Mouse (Mus musculus) brain, embryonic 14.5 days (tissue): Measurements from ENCODE around the gene Lmbrd2. TPM values are rescaled to one million over a fixed set of nuclear protein-coding genes. Genes with fewer than 3 reads are reported as not detected.
"Not testable (repeated sequence)": the region's sequence is repeated elsewhere in the genome, so short reads cannot be mapped to it uniquely, and the experiment has no call there.

Experiments
- DNase-seq: peaks from one replicate; pipeline ENCODE4 v3.0.0-alpha.2; 2011; ENCODE audit warnings: low read depth
- CTCF ChIP-seq: fragments of 200-500 bp; IDR thresholded peaks from 2 replicates; pipeline ENCODE4 v1.5.1; 2012; ENCODE audit warnings: inconsistent platforms, mild to moderate bottlenecking, moderate library complexity, borderline replicate concordance; ENCODE audit not compliant: insufficient read depth, insufficient read length; ENCODE audit errors: extremely low read depth
- POLR2A ChIP-seq: fragments of 200-500 bp; IDR thresholded peaks from 2 replicates; pipeline ENCODE4 v1.6.1; 2012; ENCODE audit warnings: mild to moderate bottlenecking, inconsistent platforms, borderline replicate concordance; ENCODE audit not compliant: poor library complexity, insufficient read depth, insufficient read length, severe bottlenecking; ENCODE audit errors: extremely low read depth
- polyA plus RNA-seq: library from polyadenylated mRNA; depleted of rRNA; stranded (reverse); fragments of >200 nt; gene quantifications from 2 replicates; pipeline ENCODE4 v1.2.3, GENCODE M21; 2012

Lmbrd2 gene
- polyA plus RNA-seq, 1 experiment = 14.5 TPM

DNA sequence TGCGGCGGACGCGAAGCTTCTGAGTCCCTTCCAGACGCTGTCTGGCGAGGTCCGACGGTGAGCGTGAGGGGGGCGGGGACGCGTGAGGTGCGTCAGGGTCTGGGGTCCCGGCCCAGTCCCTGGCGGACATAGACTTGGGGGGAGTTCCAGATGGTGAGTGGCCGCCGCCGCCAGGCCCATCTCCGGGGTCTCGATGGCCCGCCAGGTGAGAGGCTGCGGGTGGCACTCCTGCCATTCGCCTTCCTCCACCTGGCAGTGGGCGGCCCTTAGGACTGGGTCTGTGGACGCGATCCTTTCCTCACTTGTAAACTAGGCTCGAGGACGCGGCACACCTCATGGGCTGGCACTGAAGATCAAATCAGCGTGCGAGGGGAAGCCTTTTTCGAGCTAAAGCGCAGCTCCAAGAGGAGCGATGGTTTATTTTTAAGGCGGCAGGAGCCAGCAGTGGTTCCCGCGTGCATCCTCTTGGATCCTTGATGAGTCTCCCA, 378 bp downstream of the Lmbrd2 start:
- DNase-seq = peak; percentile 71
- no peak for TF ChIP-seq POLR2A
- no peak for TF ChIP-seq CTCF

DNA sequence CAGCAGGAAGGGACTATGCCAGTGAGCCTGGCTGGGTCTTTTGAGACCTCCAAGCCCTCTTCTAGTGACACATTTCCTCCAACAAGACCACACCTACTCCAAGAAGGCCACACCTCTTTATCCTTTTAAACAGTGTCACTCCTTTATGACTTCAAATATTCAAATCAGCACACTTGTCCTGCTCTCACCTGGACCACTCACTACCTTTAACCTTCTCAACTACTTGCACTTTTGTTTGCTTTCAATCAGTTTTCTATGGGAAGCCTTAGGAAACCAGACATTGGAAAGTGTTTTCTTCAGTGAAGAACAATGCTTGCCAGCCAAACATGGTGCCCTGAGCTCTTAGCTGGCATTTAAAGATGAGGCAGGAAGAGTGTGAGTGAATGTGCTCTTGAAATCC, 15.0 kb downstream of the Lmbrd2 start, which contains the start of gene Skp2:
TSS of gene Skp2 (minus strand) at position 101 of the 400 bp plus-strand sequence.
- no peak for DNase-seq
- TF ChIP-seq CTCF (no peak), POLR2A (no peak)

DNA sequence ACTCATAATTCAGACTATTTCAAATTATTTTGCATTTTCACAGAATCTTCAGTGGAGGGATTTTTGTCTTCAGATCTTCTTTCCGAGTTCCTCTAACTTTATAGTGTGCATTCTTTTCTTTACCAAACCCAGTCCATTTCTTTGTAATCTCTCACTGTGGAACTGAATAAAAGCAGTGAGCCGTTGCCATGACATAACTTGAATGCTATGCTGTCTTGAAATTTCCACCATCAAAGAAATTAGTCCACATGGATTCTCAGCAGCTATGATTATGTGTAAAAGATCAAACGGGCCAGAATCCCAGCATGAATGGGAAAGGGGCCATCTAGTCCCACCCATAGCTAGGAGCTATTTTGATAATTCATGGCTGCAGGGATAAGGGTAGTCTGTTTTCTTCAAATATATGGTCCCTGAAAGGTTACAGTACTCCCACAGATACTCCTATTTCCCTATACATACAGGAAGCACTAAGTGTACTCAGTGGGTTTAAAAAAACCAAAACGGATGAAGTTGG, 22.3 kb downstream of the Lmbrd2 start:
- peak; percentile 23 for DNase-seq
- TF ChIP-seq POLR2A = no peak
- TF ChIP-seq CTCF = no peak

DNA sequence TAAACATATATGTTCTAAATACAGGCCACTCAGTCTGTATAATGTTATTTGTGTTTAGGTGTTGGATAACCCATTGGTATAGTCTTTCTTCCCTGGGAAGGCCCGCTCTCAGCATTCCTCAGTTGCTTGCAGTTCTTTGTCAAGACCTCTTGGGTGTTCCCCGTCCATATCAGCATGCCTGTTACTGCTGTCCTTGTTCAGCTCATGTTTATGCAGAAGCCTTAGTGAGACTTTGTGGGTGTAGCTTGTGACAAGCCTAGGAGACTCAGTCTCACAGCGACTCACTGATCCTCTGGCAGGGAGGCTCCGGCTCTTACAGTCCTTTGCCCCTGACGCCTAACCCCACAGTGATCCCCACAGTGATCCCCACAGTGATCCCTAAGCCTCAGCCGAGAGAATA, 23.8 kb downstream of the Lmbrd2 start:
- TF ChIP-seq CTCF (no peak), POLR2A (no peak)
- peak; percentile 22 for DNase-seq

DNA sequence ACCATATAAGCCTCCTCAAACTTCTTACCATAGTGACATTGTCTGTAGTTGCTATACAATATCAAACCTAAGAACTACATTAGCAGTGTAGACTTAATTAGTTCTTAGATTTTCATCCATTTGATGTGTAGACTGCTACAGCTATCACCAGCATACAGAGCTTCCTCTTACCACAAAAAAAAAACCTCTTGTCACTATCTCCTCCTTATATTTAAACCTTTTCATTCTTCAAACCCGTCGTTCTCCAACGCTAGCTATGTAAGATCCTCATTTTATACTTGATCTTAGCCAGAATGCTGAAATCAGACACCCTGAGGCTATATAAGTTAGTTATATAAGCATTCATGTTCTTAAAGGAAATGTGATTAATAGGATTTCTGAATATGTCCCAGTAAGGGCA, 36.7 kb downstream of the Lmbrd2 start:
- TF ChIP-seq CTCF (no peak), POLR2A (no peak)
- DNase-seq = no peak

DNA sequence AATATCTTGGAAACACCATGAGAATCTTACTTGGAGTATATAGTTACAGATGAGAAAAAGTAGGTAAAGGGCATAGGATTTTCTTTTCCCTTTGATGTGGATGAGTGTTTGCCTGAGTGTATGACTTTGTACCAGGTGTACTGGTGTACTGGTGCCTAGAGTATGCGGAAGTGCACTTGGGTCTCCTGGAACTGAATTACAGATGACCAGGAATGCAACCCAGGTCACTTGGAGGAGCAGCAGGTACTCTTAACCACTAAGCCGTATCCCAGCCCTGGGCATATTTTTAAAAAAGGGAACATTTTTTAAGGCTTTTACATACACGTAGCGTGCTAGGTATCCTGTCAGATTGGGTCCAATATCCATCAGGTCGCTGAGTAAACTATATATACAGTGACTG, 43.6 kb downstream of the Lmbrd2 start:
- no peak for DNase-seq
- TF ChIP-seq CTCF (no peak), POLR2A (no peak)

DNA sequence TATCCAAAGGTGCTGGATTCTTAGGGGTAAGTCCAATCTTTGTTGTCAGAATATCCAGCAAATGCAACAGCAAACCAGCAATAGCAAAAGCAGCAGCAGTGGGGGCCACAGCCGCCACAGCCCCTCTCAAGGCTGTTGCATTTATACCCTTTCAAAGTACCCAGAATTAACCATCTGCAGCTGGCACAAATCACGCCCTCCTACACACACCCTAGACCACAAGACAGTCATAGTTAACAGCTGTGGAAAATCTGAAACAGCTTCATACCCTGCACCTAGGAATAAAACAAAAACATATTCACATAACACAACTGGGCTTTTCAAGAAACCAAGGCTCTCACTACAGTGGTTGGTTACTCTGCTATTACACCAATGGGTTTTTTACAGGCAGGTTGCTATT, 49.4 kb downstream of the Lmbrd2 start:
- TF ChIP-seq CTCF (no peak), POLR2A (no peak)
- DNase-seq = no peak

DNA sequence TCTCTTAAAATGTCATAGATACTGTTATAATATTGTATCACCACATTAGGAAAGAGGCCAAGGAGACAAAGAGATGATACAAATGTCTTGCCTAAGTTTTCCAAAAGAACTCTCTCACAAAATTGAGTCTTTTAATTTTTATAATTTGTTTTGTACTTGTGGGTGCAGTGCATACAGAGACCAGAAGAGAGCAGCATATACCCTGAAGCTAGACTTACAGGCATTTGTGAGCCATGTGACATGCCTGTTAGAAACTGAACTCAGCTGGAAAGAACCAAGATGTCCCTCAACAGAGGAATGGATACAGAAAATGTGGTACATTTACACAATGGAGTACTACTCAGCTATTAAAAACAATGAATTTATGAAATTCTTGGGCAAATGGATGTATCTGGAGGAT, 52.3 kb downstream of the Lmbrd2 start:
- TF ChIP-seq CTCF = peak; percentile 9; the same call in 1 of the 2 replicates
- DNase-seq = peak; percentile 15

DNA sequence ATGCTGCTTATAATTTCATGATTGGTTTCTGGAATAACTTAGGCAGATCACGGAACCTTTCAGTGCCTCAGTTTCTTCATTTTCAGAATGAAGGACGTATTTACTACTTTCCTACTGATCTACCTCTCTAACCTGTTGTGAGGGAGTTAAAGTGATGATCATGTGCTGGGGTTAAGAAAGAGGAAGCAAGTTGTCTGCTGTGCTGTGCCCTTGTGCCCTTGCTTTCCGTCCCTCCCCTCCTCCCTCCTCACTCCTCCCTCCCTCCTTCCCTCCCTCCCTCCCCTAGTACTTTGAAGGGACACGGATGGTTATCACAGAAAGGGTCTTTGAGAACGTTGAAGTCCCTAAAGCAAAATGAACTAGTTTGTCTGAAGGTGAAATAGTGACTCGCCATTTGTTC, 58.1 kb downstream of the Lmbrd2 start:
- DNase-seq = no peak
- TF ChIP-seq CTCF (no peak), POLR2A (no peak)

DNA sequence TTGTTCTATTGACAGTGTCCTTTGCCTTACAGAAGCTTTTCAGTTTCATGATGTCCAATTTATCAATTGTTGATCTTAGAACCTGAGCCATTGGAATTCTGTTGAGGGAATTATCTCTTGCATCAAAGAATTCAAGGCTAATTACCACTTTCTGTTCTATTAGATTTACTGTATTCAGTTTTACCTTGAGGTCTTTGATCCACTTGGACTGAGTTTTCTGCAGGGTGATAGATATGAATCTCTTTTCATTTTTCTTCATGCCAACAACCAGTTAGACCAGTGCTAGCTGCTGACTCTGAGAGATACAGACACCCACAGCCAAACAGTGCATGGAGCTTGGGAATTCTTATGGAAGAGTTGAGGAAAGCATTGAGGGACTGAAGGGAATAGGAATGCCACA, 71.5 kb downstream of the Lmbrd2 start:
- TF ChIP-seq POLR2A = no peak
- TF ChIP-seq CTCF = no peak
- DNase-seq = no peak

DNA sequence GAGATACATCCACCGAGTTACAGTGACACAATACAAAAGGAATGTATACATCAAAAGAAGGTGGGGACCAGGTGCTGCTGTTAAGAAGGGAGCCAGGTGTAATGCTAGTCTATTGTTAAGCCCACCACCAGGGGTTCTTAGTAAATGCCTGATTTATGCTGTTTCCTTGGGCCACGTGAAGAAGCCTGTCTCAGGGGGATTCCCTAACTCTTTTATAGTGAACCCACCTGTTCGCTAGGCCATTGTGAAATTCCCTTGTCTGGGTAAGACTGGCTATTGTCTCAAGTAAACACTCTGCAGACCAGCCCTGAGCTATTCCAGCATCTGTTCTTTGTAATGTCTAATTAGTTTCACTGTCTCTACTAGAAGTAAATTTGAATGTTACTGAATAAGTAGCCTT, 72.7 kb downstream of the Lmbrd2 start:
- not testable (repeated sequence) for DNase-seq

DNA sequence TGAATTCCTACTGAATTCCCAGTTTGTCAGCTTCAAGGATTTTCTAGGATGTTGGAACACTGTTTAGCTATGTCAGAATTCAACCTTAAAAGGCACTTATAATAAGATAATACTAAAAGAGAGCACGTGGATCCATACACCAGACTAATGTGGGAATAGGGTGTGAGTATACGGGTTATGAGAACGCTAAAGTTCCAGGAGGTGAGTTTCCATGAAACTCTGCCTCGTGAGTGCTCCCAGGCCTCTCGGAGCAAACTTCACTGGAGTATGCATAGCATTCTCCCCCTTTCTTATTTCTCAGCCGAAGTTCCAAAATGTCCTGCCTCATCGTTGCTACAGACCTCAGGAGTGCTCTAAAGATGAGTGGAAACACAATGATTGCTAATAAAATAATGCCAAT, 73.1 kb downstream of the Lmbrd2 start:
- not testable (repeated sequence) for DNase-seq

DNA sequence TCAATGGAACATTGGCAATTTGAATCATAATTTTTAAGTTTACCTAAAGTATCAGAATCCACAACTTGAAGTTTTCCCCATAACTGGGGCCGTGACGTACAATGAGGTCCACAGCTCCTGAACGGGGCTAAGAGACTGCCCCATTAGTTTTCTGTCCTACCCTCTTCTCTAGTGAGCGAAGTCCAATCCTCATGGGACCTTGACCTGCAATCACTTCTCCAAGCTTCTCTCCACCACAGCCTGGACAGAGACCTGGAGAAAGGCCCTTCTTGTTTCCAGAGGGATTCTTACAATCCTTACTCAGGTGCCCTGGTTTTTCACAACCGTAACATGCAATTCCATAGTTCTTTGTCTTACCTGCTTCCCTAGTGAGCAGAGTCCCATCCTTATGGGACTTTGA, 76.1 kb downstream of the Lmbrd2 start:
- DNase-seq = no peak
- TF ChIP-seq POLR2A (no peak), CTCF (no peak)

DNA sequence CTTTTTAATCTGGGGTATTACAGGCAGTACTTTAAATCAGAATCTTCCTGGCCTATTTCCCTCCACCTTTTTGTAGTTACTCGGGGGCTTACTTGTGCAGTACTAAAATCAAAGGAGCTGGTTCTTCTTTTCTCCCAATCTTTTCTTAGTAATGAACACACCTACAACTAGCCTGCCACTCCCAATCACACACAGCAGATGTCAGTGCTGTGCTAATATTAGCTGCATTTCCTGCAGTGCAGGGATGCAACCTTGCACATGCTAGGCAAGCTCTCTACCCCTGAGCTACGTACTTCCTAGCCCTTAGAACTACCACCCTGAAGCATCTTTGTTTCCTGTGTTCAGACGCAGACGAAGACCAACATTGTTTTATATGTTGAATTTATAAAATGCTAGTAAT, 90.6 kb downstream of the Lmbrd2 start:
- DNase-seq = peak; percentile 4
